Comparison of ENCODE assay signal across 18 mouse cellular contexts in the genomic region with DNA sequence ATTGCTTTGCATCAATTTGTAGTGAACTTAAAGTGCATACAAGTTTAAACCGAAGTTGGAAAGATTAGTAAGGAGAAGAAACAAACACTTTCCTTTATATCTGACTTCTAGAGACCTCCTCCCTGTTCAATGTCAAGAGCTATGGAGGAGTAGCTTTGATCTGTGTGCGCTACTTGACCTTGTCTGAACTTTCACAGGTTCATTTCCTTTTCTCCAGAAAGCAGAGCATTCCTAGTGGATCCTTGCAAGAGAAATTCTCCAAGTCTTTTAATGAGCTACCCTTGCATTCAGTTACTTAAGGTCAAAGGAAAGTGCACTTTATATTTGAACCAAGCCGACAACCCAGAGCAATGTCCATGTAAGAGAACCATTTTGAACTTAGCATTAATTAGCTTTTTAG.
"Had no signal": no experiment of that assay in that cellular context is flagged by ENCODE, and none has a peak within 500 bp of the region (broad histone marks: within the 10 kb centered on the region; RNA-seq: fewer than 3 reads in every experiment).

No protein-coding gene starts in this region.

- ATAC-seq: midbrain, embryonic 15.5 days had no signal

- H3K4me3 ChIP-seq: left cerebral cortex, adult 2 months; liver, embryonic 13.5 days; midbrain, embryonic 12.5 days; midbrain, embryonic 15.5 days; neural tube, embryonic 12.5 days; neural tube, embryonic 15.5 days; stomach, embryonic 15.5 days had no signal

- H3K4me1 ChIP-seq: liver, embryonic 13.5 days; midbrain, embryonic 12.5 days; midbrain, embryonic 15.5 days; neural tube, embryonic 12.5 days; neural tube, embryonic 15.5 days; stomach, embryonic 15.5 days had no signal

- H3K36me3 ChIP-seq: liver, embryonic 13.5 days; midbrain, embryonic 12.5 days; midbrain, embryonic 15.5 days; neural tube, embryonic 12.5 days; neural tube, embryonic 15.5 days; stomach, embryonic 15.5 days had no signal

- DNase-seq: kidney, adult 11 months; kidney, adult 9 months; kidney, postnatal 25 days; layer of hippocampus, postnatal 36 days; liver, embryonic 13.5 days; lung, adult 2 months; lung, postnatal 14 days; lung, postnatal 4 days; retina, postnatal 1 day; right cerebral cortex, postnatal 25 days; spleen, adult 18-20 months; thymus, postnatal 25 days had no signal

- H3K9ac ChIP-seq: liver, embryonic 13.5 days; midbrain, embryonic 12.5 days; midbrain, embryonic 15.5 days; neural tube, embryonic 12.5 days; neural tube, embryonic 15.5 days; stomach, embryonic 15.5 days had no signal

- H3K9me3 ChIP-seq: liver, embryonic 13.5 days; midbrain, embryonic 12.5 days; midbrain, embryonic 15.5 days; neural tube, embryonic 12.5 days; neural tube, embryonic 15.5 days; stomach, embryonic 15.5 days had no signal

- H3K27ac ChIP-seq: left cerebral cortex, adult 2 months; liver, embryonic 13.5 days; midbrain, embryonic 12.5 days; midbrain, embryonic 15.5 days; neural tube, embryonic 12.5 days; neural tube, embryonic 15.5 days; stomach, embryonic 15.5 days had no signal

- H3K27me3 ChIP-seq: liver, embryonic 13.5 days; midbrain, embryonic 12.5 days; midbrain, embryonic 15.5 days; neural tube, embryonic 12.5 days; neural tube, embryonic 15.5 days; stomach, embryonic 15.5 days had no signal

- H3K4me2 ChIP-seq: liver, embryonic 13.5 days; midbrain, embryonic 12.5 days; midbrain, embryonic 15.5 days; neural tube, embryonic 12.5 days; neural tube, embryonic 15.5 days; stomach, embryonic 15.5 days had no signal
